In the genomic region with DNA sequence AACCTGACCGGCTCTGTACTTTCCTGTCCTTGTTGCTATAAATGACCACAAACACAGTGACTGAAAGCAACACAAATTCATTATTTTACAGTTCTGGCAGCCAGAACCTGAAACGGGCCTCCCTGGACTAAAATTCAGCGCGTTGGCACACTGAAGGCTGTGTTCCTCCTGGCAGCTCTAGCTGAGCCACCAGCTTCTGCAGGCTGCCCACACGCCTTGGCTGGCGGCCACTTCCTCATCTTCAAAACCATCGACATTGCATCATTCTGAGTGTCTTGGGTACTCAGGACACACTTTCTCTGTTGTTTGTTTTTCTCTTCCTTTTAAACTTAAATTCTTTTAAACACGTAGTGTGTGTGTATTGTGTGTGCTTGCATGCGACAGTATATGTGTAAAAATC, we compare ENCODE assay signal across 8 mouse cellular contexts. TPM values are rescaled to one million over a fixed set of nuclear protein-coding genes. Genes with fewer than 3 reads are reported as not detected.
DNase-seq lines count a peak whose midpoint lies in the region; ATAC-seq lines count a peak whose summit lies in the region.

No protein-coding gene starts in this region.

- ATAC-seq in megakaryocyte, adult 5-6 weeks (ENCODE audit: poor library complexity, severe bottlenecking): peak; percentile 84

- DNase-seq in ovary, postnatal 36 days (ENCODE audit: low spot score): peak; percentile 35
- DNase-seq in ovary, postnatal 14 days (ENCODE audit: low spot score): no peak
- peak; percentile 51 for DNase-seq in c-Kit-positive CD71-negative TER-119-negative erythroid progenitor cells, embryonic 14.5 days (ENCODE audit: low read depth)
- DNase-seq in frontal cortex, postnatal 14 days (ENCODE audit: low spot score in 2 of 2): peak; percentile 68 to 71
- DNase-seq in layer of hippocampus, adult 9-10 months (ENCODE audit: low spot score): peak; percentile 55
- no peak for DNase-seq in spleen, postnatal 4 days (ENCODE audit: low spot score in 2 of 2)
- no peak for DNase-seq in T-cell, adult 2 months (ENCODE audit: low spot score)

RNA-seq across cellular contexts. Expression of a gene that starts 0.7 kb away (rescaled TPM):
- 0.32 and 1.1 TPM in 2 replicates for total RNA-seq in megakaryocyte, adult 5-6 weeks (2015)
- total RNA-seq in megakaryocyte, adult 5-6 weeks (2017): 0.18 and 0.57 TPM in 2 replicates

Comparison
In these comparisons a context has a peak if more than half of its experiments do, and no peak if none do; other contexts are left out.
1. DNase-seq: peak in ovary, postnatal 36 days (single experiment), c-Kit-positive CD71-negative TER-119-negative erythroid progenitor cells, embryonic 14.5 days (single experiment), frontal cortex, postnatal 14 days (2 of 2) and layer of hippocampus, adult 9-10 months (single experiment); none in ovary, postnatal 14 days (single experiment), spleen, postnatal 4 days (0 of 2) and T-cell, adult 2 months (single experiment).